Mouse (Mus musculus): ENCODE results near the gene Timd4. TPM values are rescaled to one million over a fixed set of nuclear protein-coding genes. Genes with fewer than 3 reads are reported as not detected.

Timd4 gene
- polyA plus RNA-seq, 1 experiment = not detected

- H3K9ac ChIP-seq (ENCODE audit: low read depth, poor library complexity, severe bottlenecking) = no peak overlapping the region
Observed at GRCm38 (mm10) chr11:46864809-46865208, 54.2 kb downstream of the Timd4 start.

GRCm38 (mm10) chr11:46868594-46868993 lies 58.0 kb downstream of the Timd4 start:
- Histone ChIP-seq H3K27ac (ENCODE audit: insufficient read depth, low read length) (no peak overlapping the region), H3K4me3 (ENCODE audit: low read depth, low read length) (no peak overlapping the region), H3K36me3 (ENCODE audit: control insufficient read depth, insufficient read depth, low read length, poor library complexity, severe bottlenecking) (no peaks in the 10 kb centered on the region), H3K4me1 (ENCODE audit: control insufficient read depth, insufficient read depth, low read length) (no peaks in the 10 kb centered on the region), H3K27me3 (ENCODE audit: control insufficient read depth, insufficient read depth, low read length, poor library complexity, severe bottlenecking) (no peaks in the 10 kb centered on the region), H3K9me3 (replicated peaks; ENCODE audit: control insufficient read depth, insufficient read depth, low read length, poor library complexity, severe bottlenecking) (no peaks in the 10 kb centered on the region), H3K9ac (ENCODE audit: low read depth, poor library complexity, severe bottlenecking) (no peak overlapping the region)
- TF ChIP-seq CTCF (IDR thresholded peaks at IDR 0.05; ENCODE audit: low read depth, low read length) = no peak
- no peak for TF ChIP-seq POLR2A (IDR thresholded peaks at IDR 0.05; ENCODE audit: insufficient read depth, low read length)
- no peak for TF ChIP-seq EP300 (IDR thresholded peaks at IDR 0.05; ENCODE audit: insufficient read depth, low read depth, low read length)

More at GRCm38 (mm10) chr11:46864809-46865208, 54.2 kb downstream of the Timd4 start:
- Histone ChIP-seq H3K4me3 (ENCODE audit: low read depth, low read length) (no peak overlapping the region), H3K27ac (ENCODE audit: insufficient read depth, low read length) (no peak overlapping the region), H3K9me3 (replicated peaks; ENCODE audit: control insufficient read depth, insufficient read depth, low read length, poor library complexity, severe bottlenecking) (no peaks in the 10 kb centered on the region), H3K36me3 (ENCODE audit: control insufficient read depth, insufficient read depth, low read length, poor library complexity, severe bottlenecking) (no peaks in the 10 kb centered on the region), H3K27me3 (ENCODE audit: control insufficient read depth, insufficient read depth, low read length, poor library complexity, severe bottlenecking) (no peaks in the 10 kb centered on the region), H3K4me1 (ENCODE audit: control insufficient read depth, insufficient read depth, low read length) (no peaks in the 10 kb centered on the region)
- TF ChIP-seq POLR2A (IDR thresholded peaks at IDR 0.05; ENCODE audit: insufficient read depth, low read length) = no peak
- peak; percentile 51 for TF ChIP-seq CTCF (IDR thresholded peaks at IDR 0.05; ENCODE audit: low read depth, low read length)

- no peak overlapping the region for H3K4me3 ChIP-seq (ENCODE audit: low read depth, low read length)
- H3K4me1 ChIP-seq (ENCODE audit: control insufficient read depth, insufficient read depth, low read length) = no peaks in the 10 kb centered on the region
- H3K9me3 ChIP-seq (replicated peaks; ENCODE audit: control insufficient read depth, insufficient read depth, low read length, poor library complexity, severe bottlenecking) = no peaks in the 10 kb centered on the region
- no peak overlapping the region for H3K27ac ChIP-seq (ENCODE audit: insufficient read depth, low read length)
- H3K27me3 ChIP-seq (ENCODE audit: control insufficient read depth, insufficient read depth, low read length, poor library complexity, severe bottlenecking) = no peaks in the 10 kb centered on the region; the same call in 1 of the 2 replicates
- TF ChIP-seq EP300 (IDR thresholded peaks at IDR 0.05; ENCODE audit: insufficient read depth, low read depth, low read length) = no peak
- TF ChIP-seq CTCF (IDR thresholded peaks at IDR 0.05; ENCODE audit: low read depth, low read length) = no peak
- no peak for TF ChIP-seq POLR2A (IDR thresholded peaks at IDR 0.05; ENCODE audit: insufficient read depth, low read length)
- no peaks in the 10 kb centered on the region for H3K36me3 ChIP-seq (ENCODE audit: control insufficient read depth, insufficient read depth, low read length, poor library complexity, severe bottlenecking)
- no peak overlapping the region for H3K9ac ChIP-seq (ENCODE audit: low read depth, poor library complexity, severe bottlenecking)
Observed at GRCm38 (mm10) chr11:46875774-46876173, 65.2 kb downstream of the Timd4 start.

GRCm38 (mm10) chr11:46882456-46882855 lies 71.9 kb downstream of the Timd4 start:
- no peaks in the 10 kb centered on the region for H3K4me1 ChIP-seq (ENCODE audit: control insufficient read depth, insufficient read depth, low read length)
- TF ChIP-seq POLR2A (IDR thresholded peaks at IDR 0.05; ENCODE audit: insufficient read depth, low read length) (no peak), EP300 (IDR thresholded peaks at IDR 0.05; ENCODE audit: insufficient read depth, low read depth, low read length) (no peak), CTCF (IDR thresholded peaks at IDR 0.05; ENCODE audit: low read depth, low read length) (no peak)
- H3K9me3 ChIP-seq (replicated peaks; ENCODE audit: control insufficient read depth, insufficient read depth, low read length, poor library complexity, severe bottlenecking) = no peaks in the 10 kb centered on the region
- no peak overlapping the region for H3K9ac ChIP-seq (ENCODE audit: low read depth, poor library complexity, severe bottlenecking)
- no peak overlapping the region for H3K27ac ChIP-seq (ENCODE audit: insufficient read depth, low read length)
- H3K4me3 ChIP-seq (ENCODE audit: low read depth, low read length) = no peak overlapping the region
- no peaks in the 10 kb centered on the region for H3K36me3 ChIP-seq (ENCODE audit: control insufficient read depth, insufficient read depth, low read length, poor library complexity, severe bottlenecking)
- H3K27me3 ChIP-seq (ENCODE audit: control insufficient read depth, insufficient read depth, low read length, poor library complexity, severe bottlenecking) = no peaks in the 10 kb centered on the region

GRCm38 (mm10) chr11:46889093-46889492 lies 78.5 kb downstream of the Timd4 start:
- no peak overlapping the region for H3K4me3 ChIP-seq (ENCODE audit: low read depth, low read length)
- no peak overlapping the region for H3K9ac ChIP-seq (ENCODE audit: low read depth, poor library complexity, severe bottlenecking)
- no peaks in the 10 kb centered on the region for H3K4me1 ChIP-seq (ENCODE audit: control insufficient read depth, insufficient read depth, low read length)
- H3K27me3 ChIP-seq (ENCODE audit: control insufficient read depth, insufficient read depth, low read length, poor library complexity, severe bottlenecking) = no peaks in the 10 kb centered on the region
- no peaks in the 10 kb centered on the region for H3K36me3 ChIP-seq (ENCODE audit: control insufficient read depth, insufficient read depth, low read length, poor library complexity, severe bottlenecking)
- no peak for TF ChIP-seq CTCF (IDR thresholded peaks at IDR 0.05; ENCODE audit: low read depth, low read length)
- TF ChIP-seq EP300 (IDR thresholded peaks at IDR 0.05; ENCODE audit: insufficient read depth, low read depth, low read length) = no peak
- no peak for TF ChIP-seq POLR2A (IDR thresholded peaks at IDR 0.05; ENCODE audit: insufficient read depth, low read length)
- no peak overlapping the region for H3K27ac ChIP-seq (ENCODE audit: insufficient read depth, low read length)
- no peaks in the 10 kb centered on the region for H3K9me3 ChIP-seq (replicated peaks; ENCODE audit: control insufficient read depth, insufficient read depth, low read length, poor library complexity, severe bottlenecking)

Other genes starting within 250 kb of the Timd4 start
- gene BC053393, start 239.3 kb upstream of the Timd4 start, polyA plus RNA-seq (2011; ENCODE audit: insufficient read depth, insufficient read length, low read depth, missing spikeins) = not detected in 2 replicates
- gene Dppa1, start 181.5 kb upstream of the Timd4 start, polyA plus RNA-seq (2011; ENCODE audit: insufficient read depth, insufficient read length, low read depth, missing spikeins) = not detected in 2 replicates
- not detected in 2 replicates for gene Timd2, start 103.7 kb upstream of the Timd4 start, polyA plus RNA-seq (2011; ENCODE audit: insufficient read depth, insufficient read length, low read depth, missing spikeins)
- gene Havcr1, start 75.7 kb upstream of the Timd4 start, polyA plus RNA-seq (2011; ENCODE audit: insufficient read depth, insufficient read length, low read depth, missing spikeins) = not detected in 2 replicates